Mouse (Mus musculus) fibroblast of lung, adult 2 months (primary cell): ENCODE data around the gene 2310009B15Rik.
A peak's percentile ranks its signal among the peaks of the same experiment; 100 is the strongest.
"Not testable (repeated sequence)": the region's sequence is repeated elsewhere in the genome, so short reads cannot be mapped to it uniquely, and the experiment has no call there.

Experiments
- DNase-seq: peaks from one replicate; pipeline ENCODE4 v3.0.0-alpha.2; 2011; ENCODE audit warnings: low read depth

2310009B15Rik gene

GRCm38 (mm10) chr1:138856101-138856950 lies at the start of gene 2310009B15Rik:
2310009B15Rik (minus strand) TSS chr1:138856852.
- DNase-seq = not testable (repeated sequence)

- DNase-seq = no peak
These were observed 49.6 kb upstream of the 2310009B15Rik start for GRCm38 (mm10) chr1:138906256-138906655.

- DNase-seq = no peak
These were observed 48.6 kb upstream of the 2310009B15Rik start for GRCm38 (mm10) chr1:138905092-138905765.

GRCm38 (mm10) chr1:138903894-138904293 lies 47.2 kb upstream of the 2310009B15Rik start:
- no peak for DNase-seq

- DNase-seq = peak; percentile 73
These were observed 44.9 kb upstream of the 2310009B15Rik start for GRCm38 (mm10) chr1:138901431-138902117.

- no peak for DNase-seq
These were observed 39.4 kb upstream of the 2310009B15Rik start for GRCm38 (mm10) chr1:138896088-138896487.

GRCm38 (mm10) chr1:138877470-138878254 lies 21.0 kb upstream of the 2310009B15Rik start:
- DNase-seq = no peak

- peak; percentile 63 for DNase-seq
These were observed 19.9 kb upstream of the 2310009B15Rik start for GRCm38 (mm10) chr1:138876371-138877045.

GRCm38 (mm10) chr1:138850823-138851222 lies 5.8 kb downstream of the 2310009B15Rik start:
- DNase-seq = no peak

GRCm38 (mm10) chr1:138850161-138850539 lies 6.5 kb downstream of the 2310009B15Rik start:
- no peak for DNase-seq

- DNase-seq = no peak
These were observed 7.0 kb downstream of the 2310009B15Rik start for GRCm38 (mm10) chr1:138849531-138850160.

GRCm38 (mm10) chr1:138848511-138849109 lies 8.0 kb downstream of the 2310009B15Rik start, which contains the start of gene Lhx9:
Lhx9 (minus strand) TSS chr1:138848577.
- no peak for DNase-seq

- DNase-seq = no peak
These were observed 8.6 kb downstream of the 2310009B15Rik start for GRCm38 (mm10) chr1:138848026-138848425.

GRCm38 (mm10) chr1:138847146-138847545 lies 9.5 kb downstream of the 2310009B15Rik start:
- no peak for DNase-seq

GRCm38 (mm10) chr1:138846581-138846980 lies 10.1 kb downstream of the 2310009B15Rik start:
- DNase-seq = no peak

- DNase-seq = no peak
These were observed 10.5 kb downstream of the 2310009B15Rik start for GRCm38 (mm10) chr1:138846131-138846530.

- no peak for DNase-seq
These were observed 11.2 kb downstream of the 2310009B15Rik start for GRCm38 (mm10) chr1:138845481-138845880.

GRCm38 (mm10) chr1:138844166-138844565 lies 12.5 kb downstream of the 2310009B15Rik start:
- no peak for DNase-seq

- no peak for DNase-seq
These were observed 13.1 kb downstream of the 2310009B15Rik start for GRCm38 (mm10) chr1:138843361-138844091.
